Mouse (Mus musculus): Measurements from ENCODE around the gene Bola1. TPM values are rescaled to one million over a fixed set of nuclear protein-coding genes. Genes with fewer than 3 reads are reported as not detected.

Bola1 gene
- polyA plus RNA-seq, 1 experiment: 61.3 TPM

DNA sequence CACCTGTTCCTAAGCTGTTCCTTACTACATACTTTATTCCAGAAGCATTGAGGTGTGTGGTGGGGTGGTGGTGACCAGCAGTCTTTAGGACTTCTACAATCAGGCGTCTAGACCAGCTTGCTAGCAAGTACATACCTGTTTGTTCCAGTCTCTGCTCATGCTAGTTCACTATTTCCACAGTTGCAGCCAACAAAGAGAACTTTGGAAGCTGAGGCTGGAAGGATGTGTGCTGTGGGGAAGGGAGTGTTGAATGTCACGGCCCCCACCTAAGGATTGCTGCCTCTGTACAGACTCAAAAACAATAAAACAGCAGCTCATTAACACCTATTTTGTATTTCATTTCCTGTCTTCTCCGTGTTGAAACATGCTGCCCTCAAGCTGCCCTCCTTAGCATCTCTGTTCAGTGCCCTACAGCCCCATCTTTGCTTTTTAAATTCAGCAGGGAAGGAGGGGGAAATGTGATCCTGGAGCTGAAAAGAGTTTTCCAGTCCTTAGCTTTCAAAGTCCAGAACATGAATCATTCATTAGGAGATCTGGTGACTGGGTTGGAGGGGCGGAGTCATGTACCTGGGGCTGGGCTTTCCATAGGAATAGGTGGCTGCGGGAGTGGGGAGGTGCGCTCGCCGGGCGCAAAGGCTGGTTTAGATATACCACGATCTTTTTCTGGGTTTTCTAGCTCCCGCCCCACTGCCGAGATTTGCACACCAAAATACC lies 58.5 kb downstream of the Bola1 start:
- peak; percentile 54 for DNase-seq
- WGBS: 4% methylated on average over 12 of the region's 12 CpGs
- no peak for TF ChIP-seq CTCF (IDR thresholded peaks at IDR 0.05; ENCODE audit: insufficient read depth, low read length)
- TF ChIP-seq POLR2A (IDR thresholded peaks at IDR 0.05; ENCODE audit: borderline replicate concordance, extremely low read depth, low read depth, low read length): peak; percentile 67; the same call in 1 of the 2 replicates
- H3K4me3 ChIP-seq (replicated peaks; ENCODE audit: extremely low read depth, low read depth, low read length): peak overlapping the region; percentile 71
- H3K4me1 ChIP-seq (ENCODE audit: control insufficient read depth, insufficient read depth, low read length): peaks cover 11% of the 10 kb centered on the region

- TF ChIP-seq CTCF (IDR thresholded peaks at IDR 0.05; ENCODE audit: insufficient read depth, low read length) (no peak), POLR2A (IDR thresholded peaks at IDR 0.05; ENCODE audit: borderline replicate concordance, extremely low read depth, low read depth, low read length) (0 out of 2 replicates have a peak, but pooled peaks have one; percentile 15)
- 22% methylated on average over 4 of the region's 4 CpGs for WGBS
- Histone ChIP-seq H3K4me3 (replicated peaks; ENCODE audit: extremely low read depth, low read depth, low read length) (no peak overlapping the region), H3K4me1 (ENCODE audit: control insufficient read depth, insufficient read depth, low read length) (peaks cover 11% of the 10 kb centered on the region)
- DNase-seq: peak; percentile 37
Observed at GRCm38 (mm10) chr3:96160222-96160802, 59.2 kb downstream of the Bola1 start.

DNA sequence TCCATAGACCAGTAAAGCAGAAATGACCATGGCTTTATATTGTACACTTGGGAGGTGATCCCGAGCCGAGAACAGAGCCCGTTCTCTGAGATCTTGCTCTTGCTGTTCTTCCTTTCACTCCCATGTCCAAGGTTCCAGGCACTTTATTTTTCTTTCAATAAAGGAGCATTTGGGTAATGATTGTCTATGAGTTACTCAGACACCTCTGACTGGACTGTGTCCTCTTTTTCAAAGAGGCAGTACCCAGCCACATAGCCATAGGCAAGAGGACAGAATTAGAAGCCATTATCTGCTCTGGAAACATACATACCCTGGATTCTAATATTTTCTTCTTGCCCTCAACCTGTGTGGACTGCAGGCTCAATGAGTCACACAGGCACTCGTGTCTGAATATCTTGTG lies 59.7 kb downstream of the Bola1 start:
- Histone ChIP-seq H3K4me3 (replicated peaks; ENCODE audit: extremely low read depth, low read depth, low read length) (no peak overlapping the region), H3K4me1 (ENCODE audit: control insufficient read depth, insufficient read depth, low read length) (peaks cover 11% of the 10 kb centered on the region)
- TF ChIP-seq CTCF (IDR thresholded peaks at IDR 0.05; ENCODE audit: insufficient read depth, low read length) (no peak), POLR2A (IDR thresholded peaks at IDR 0.05; ENCODE audit: borderline replicate concordance, extremely low read depth, low read depth, low read length) (no peak)
- no peak for DNase-seq
- 48% methylated on average over 4 of the region's 4 CpGs for WGBS

DNA sequence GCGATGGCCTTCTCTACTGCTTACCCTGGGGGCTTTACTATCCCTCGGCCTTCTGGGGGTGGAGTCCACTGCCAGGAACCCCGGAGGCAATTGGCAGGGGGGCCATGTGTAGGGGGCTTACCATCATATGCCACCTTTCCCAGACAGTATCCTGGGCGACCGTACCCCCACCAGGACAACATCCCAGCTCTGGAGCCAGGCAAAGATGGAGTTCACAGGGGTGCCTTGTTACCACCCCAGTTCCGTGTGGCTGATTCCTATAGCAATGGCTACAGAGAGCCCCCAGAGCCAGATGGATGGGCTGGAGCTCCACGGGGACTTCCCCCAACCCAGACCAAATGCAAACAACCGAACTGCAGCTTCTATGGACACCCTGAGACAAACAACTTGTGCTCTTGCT lies 64.0 kb downstream of the Bola1 start:
- no peak for DNase-seq
- WGBS: 81% methylated on average over 8 of the region's 8 CpGs
- Histone ChIP-seq H3K4me3 (replicated peaks; ENCODE audit: extremely low read depth, low read depth, low read length) (no peak overlapping the region), H3K4me1 (ENCODE audit: control insufficient read depth, insufficient read depth, low read length) (peaks cover 5% of the 10 kb centered on the region; the same call in 1 of the 2 replicates)
- TF ChIP-seq CTCF (IDR thresholded peaks at IDR 0.05; ENCODE audit: insufficient read depth, low read length): no peak
- no peak for TF ChIP-seq POLR2A (IDR thresholded peaks at IDR 0.05; ENCODE audit: borderline replicate concordance, extremely low read depth, low read depth, low read length)

DNA sequence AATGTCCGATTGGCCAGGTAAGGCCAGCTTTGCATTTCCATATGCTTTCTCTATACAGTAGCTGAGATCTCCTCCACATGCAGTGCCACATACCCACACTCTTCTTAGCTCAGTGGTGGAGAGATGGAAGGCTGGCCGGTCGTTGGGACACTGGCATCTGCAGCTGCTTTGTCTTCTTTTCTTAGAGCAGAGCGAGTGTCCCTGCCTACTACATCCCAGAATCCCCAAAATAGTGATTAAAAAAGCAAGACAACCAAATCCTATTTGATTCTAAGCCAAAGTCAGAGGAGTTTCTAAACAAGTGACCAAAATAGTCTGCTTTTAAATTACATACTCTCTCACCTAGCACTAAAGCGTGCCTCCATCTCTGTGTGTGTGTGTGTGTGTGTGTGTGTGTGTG lies 66.9 kb downstream of the Bola1 start:
- Histone ChIP-seq H3K4me3 (replicated peaks; ENCODE audit: extremely low read depth, low read depth, low read length) (no peak overlapping the region), H3K4me1 (ENCODE audit: control insufficient read depth, insufficient read depth, low read length) (no peaks in the 10 kb centered on the region)
- TF ChIP-seq POLR2A (IDR thresholded peaks at IDR 0.05; ENCODE audit: borderline replicate concordance, extremely low read depth, low read depth, low read length) (no peak), CTCF (IDR thresholded peaks at IDR 0.05; ENCODE audit: insufficient read depth, low read length) (no peak)
- WGBS: 89% methylated on average over 5 of the region's 5 CpGs
- DNase-seq: no peak

DNA sequence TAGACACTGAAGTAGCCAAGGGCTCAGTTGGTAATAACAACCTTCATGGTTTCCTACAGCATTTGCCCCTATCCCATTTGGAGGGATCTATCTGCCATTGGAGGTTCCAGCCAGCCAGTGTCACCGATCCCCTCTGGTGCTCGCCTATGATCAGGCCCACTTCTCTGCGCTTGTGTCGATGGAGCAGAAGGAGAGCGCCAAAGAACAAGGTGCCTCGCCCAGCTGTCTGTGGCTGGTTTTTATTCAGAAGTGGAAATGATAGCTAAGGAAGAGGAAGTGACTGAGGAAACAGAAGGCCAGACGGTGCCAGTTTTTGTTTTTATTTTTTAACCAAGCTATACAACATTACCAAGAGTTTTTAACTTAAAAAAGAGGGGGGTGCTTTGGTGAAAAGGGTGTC lies 67.7 kb downstream of the Bola1 start:
- WGBS: 66% methylated on average over 7 of the region's 7 CpGs
- no peak for DNase-seq
- Histone ChIP-seq H3K4me1 (ENCODE audit: control insufficient read depth, insufficient read depth, low read length) (no peaks in the 10 kb centered on the region), H3K4me3 (replicated peaks; ENCODE audit: extremely low read depth, low read depth, low read length) (no peak overlapping the region)
- no peak for TF ChIP-seq POLR2A (IDR thresholded peaks at IDR 0.05; ENCODE audit: borderline replicate concordance, extremely low read depth, low read depth, low read length)
- no peak for TF ChIP-seq CTCF (IDR thresholded peaks at IDR 0.05; ENCODE audit: insufficient read depth, low read length)

DNA sequence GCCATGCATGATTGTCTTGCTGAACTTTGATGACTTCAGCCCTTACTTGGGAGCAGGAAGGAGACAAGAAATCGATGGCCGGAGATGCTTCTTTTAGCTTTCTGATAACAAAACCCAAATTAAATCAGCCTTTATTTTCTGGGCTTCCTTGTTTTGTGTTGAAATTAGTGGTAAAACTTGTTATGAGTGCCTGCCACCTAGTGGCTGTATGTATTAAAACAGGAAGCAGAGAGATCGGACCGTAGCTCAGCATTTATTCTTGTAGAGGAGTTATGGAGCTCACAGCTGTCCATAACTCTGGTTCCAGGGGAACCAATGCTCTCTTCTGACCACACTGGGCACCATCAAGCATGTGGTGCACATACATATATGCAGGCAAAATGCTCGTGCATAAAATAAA lies 71.6 kb downstream of the Bola1 start:
- TF ChIP-seq CTCF (IDR thresholded peaks at IDR 0.05; ENCODE audit: insufficient read depth, low read length) (peak; percentile 26; the same call in 1 of the 2 replicates), POLR2A (IDR thresholded peaks at IDR 0.05; ENCODE audit: borderline replicate concordance, extremely low read depth, low read depth, low read length) (no peak)
- Histone ChIP-seq H3K4me3 (replicated peaks; ENCODE audit: extremely low read depth, low read depth, low read length) (no peak overlapping the region), H3K4me1 (ENCODE audit: control insufficient read depth, insufficient read depth, low read length) (no peaks in the 10 kb centered on the region)
- WGBS: 6% methylated on average over 5 of the region's 5 CpGs
- no peak for DNase-seq

Other genes with a start within 250 kb of the Bola1 start
- 55.7 and 82.7 TPM in 2 replicates for gene Plekho1, start 223.7 kb downstream of the Bola1 start, polyA plus RNA-seq (2012; rRNA removed)
- gene Vps45, start 161.2 kb downstream of the Bola1 start, polyA plus RNA-seq (2012; rRNA removed): 3.6 and 4.7 TPM in 2 replicates
- 25.6 and 38.7 TPM in 2 replicates for gene Otud7b, start 115.2 kb downstream of the Bola1 start, polyA plus RNA-seq (2012; rRNA removed)
- 8.0 and 10.5 TPM in 2 replicates for gene Mtmr11, start 57.7 kb downstream of the Bola1 start, polyA plus RNA-seq (2012; rRNA removed)
- gene Sf3b4, start 47.4 kb downstream of the Bola1 start, polyA plus RNA-seq (2012; rRNA removed): 66.2 and 71.6 TPM in 2 replicates
- 1.5 and 1.6 TPM in 2 replicates for gene Sv2a, start 38.6 kb downstream of the Bola1 start, polyA plus RNA-seq (2012; rRNA removed)
- gene Hist2h2ab, start 156 bp upstream of the Bola1 start, polyA plus RNA-seq (2012; rRNA removed): 1.2 and 2.7 TPM in 2 replicates
- 6.0 and 7.1 TPM in 2 replicates for gene Hist2h2ac, start 1.2 kb upstream of the Bola1 start, polyA plus RNA-seq (2012; rRNA removed)
- gene Hist2h2be, start 1.4 kb upstream of the Bola1 start, polyA plus RNA-seq (2012; rRNA removed): 4.2 and 6.2 TPM in 2 replicates
- 17.3 and 35.2 TPM in 2 replicates for gene Hist2h3c2, start 19.4 kb upstream of the Bola1 start, polyA plus RNA-seq (2012; rRNA removed)
- 38.5 and 132 TPM in 2 replicates for gene Hist2h2aa2, start 20.6 kb upstream of the Bola1 start, polyA plus RNA-seq (2012; rRNA removed)
- 203 and 266 TPM in 2 replicates for gene Hist2h2aa1, start 25.8 kb upstream of the Bola1 start, polyA plus RNA-seq (2012; rRNA removed)
- not detected in 2 replicates for gene Hist2h3c1, start 27.0 kb upstream of the Bola1 start, polyA plus RNA-seq (2012; rRNA removed)
- 5.1 and 5.6 TPM in 2 replicates for gene Hist2h4, start 43.6 kb upstream of the Bola1 start, polyA plus RNA-seq (2012; rRNA removed)
- 33.2 and 40.7 TPM in 2 replicates for gene Hist2h3b, start 48.9 kb upstream of the Bola1 start, polyA plus RNA-seq (2012; rRNA removed)
- gene Hist2h2bb, start 50.0 kb upstream of the Bola1 start, polyA plus RNA-seq (2012; rRNA removed): 1.1 and 1.8 TPM in 2 replicates
- 2.9 and 3.6 TPM in 2 replicates for gene Fcgr1, start 74.3 kb upstream of the Bola1 start, polyA plus RNA-seq (2012; rRNA removed)
- gene BC107364, start 232.6 kb upstream of the Bola1 start, polyA plus RNA-seq (2012; rRNA removed): not detected in 2 replicates

Measured in lung, adult 2 months (tissue).